Mouse (Mus musculus): ENCODE measurements around the gene Sorcs3. TPM values are rescaled to one million over a fixed set of nuclear protein-coding genes. Genes with fewer than 3 reads are reported as not detected.

Gene Sorcs3
- polyA plus RNA-seq, 1 experiment from 2014 or later = 0.48 TPM

- Histone ChIP-seq H3K36me3 (ENCODE audit: control insufficient read depth, insufficient read depth, low read length) (no peaks in the 10 kb centered on the region), H3K4me3 (ENCODE audit: low read depth, low read length) (no peak overlapping the region), H3K4me2 (no peak overlapping the region), H3K27me3 (replicated peaks; ENCODE audit: control insufficient read depth, insufficient read depth, low read length) (no peaks in the 10 kb centered on the region), H3K9ac (ENCODE audit: low read depth, low read length) (no peak overlapping the region), H3K4me1 (replicated peaks; ENCODE audit: control insufficient read depth, insufficient read depth, low read length) (no peaks in the 10 kb centered on the region), H3K27ac (ENCODE audit: low read depth, low read length) (no peak overlapping the region), H3K9me3 (ENCODE audit: control insufficient read depth, low read length) (no peaks in the 10 kb centered on the region; the same call in none of the 2 replicates)
- DNase-seq (ENCODE audit: low spot score) (no peak), ATAC-seq (replicated peaks; ENCODE audit: low FRiP score) (no peak)
- 61% methylated on average over 3 of the region's 3 CpGs for WGBS
Measured at GRCm38 (mm10) chr19:48811541-48811940, 605.7 kb downstream of the Sorcs3 start.

DNA sequence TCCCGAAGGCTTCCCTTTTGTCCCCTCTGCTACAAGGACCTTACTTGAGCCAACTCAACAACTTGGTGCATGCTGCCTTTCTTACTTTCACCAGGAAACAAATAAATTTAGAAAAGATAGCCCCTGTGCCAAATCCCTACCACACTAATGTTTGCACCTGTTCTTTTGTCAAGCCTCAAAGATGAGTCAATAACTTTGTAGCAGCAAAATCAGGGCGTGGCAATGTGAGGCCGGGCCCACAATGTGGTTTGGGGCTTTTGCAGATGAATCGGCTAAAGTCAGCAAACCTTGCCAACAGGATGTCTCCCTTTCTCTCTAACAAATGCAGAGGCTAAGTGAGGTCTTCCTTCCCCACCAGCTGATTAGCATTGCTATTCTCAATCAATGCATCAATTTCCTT is 608.0 kb downstream of the Sorcs3 start:
- Histone ChIP-seq H3K4me3 (ENCODE audit: low read depth, low read length) (no peak overlapping the region), H3K4me2 (no peak overlapping the region), H3K4me1 (replicated peaks; ENCODE audit: control insufficient read depth, insufficient read depth, low read length) (no peaks in the 10 kb centered on the region), H3K9me3 (ENCODE audit: control insufficient read depth, low read length) (no peaks in the 10 kb centered on the region; the same call in 1 of the 2 replicates), H3K27me3 (replicated peaks; ENCODE audit: control insufficient read depth, insufficient read depth, low read length) (no peaks in the 10 kb centered on the region), H3K9ac (ENCODE audit: low read depth, low read length) (no peak overlapping the region), H3K27ac (ENCODE audit: low read depth, low read length) (no peak overlapping the region), H3K36me3 (ENCODE audit: control insufficient read depth, insufficient read depth, low read length) (no peaks in the 10 kb centered on the region)
- ATAC-seq (replicated peaks; ENCODE audit: low FRiP score) (no peak), DNase-seq (ENCODE audit: low spot score) (no peak)
- WGBS = 76% methylated on average over 4 of the region's 4 CpGs

- H3K27ac ChIP-seq (ENCODE audit: low read depth, low read length) = no peak overlapping the region
- 91% methylated on average over 3 of the region's 3 CpGs for WGBS
- ATAC-seq (replicated peaks; ENCODE audit: low FRiP score) (no peak), DNase-seq (ENCODE audit: low spot score) (no peak)
- H3K4me3 ChIP-seq (ENCODE audit: low read depth, low read length) = no peak overlapping the region
- no peak overlapping the region for H3K4me2 ChIP-seq
- H3K9me3 ChIP-seq (ENCODE audit: control insufficient read depth, low read length) = no peaks in the 10 kb centered on the region; the same call in 1 of the 2 replicates
- no peak overlapping the region for H3K9ac ChIP-seq (ENCODE audit: low read depth, low read length)
- no peaks in the 10 kb centered on the region for H3K27me3 ChIP-seq (replicated peaks; ENCODE audit: control insufficient read depth, insufficient read depth, low read length)
- H3K4me1 ChIP-seq (replicated peaks; ENCODE audit: control insufficient read depth, insufficient read depth, low read length) = no peaks in the 10 kb centered on the region
- no peaks in the 10 kb centered on the region for H3K36me3 ChIP-seq (ENCODE audit: control insufficient read depth, insufficient read depth, low read length)
Measured at GRCm38 (mm10) chr19:48815064-48815463, 609.2 kb downstream of the Sorcs3 start.

GRCm38 (mm10) chr19:48820493-48821282 is 614.9 kb downstream of the Sorcs3 start:
- no peak for ATAC-seq (replicated peaks; ENCODE audit: low FRiP score)
- Histone ChIP-seq H3K9ac (ENCODE audit: low read depth, low read length) (no peak overlapping the region), H3K4me3 (ENCODE audit: low read depth, low read length) (no peak overlapping the region), H3K4me2 (no peak overlapping the region), H3K9me3 (ENCODE audit: control insufficient read depth, low read length) (no peaks in the 10 kb centered on the region), H3K27ac (ENCODE audit: low read depth, low read length) (no peak overlapping the region), H3K27me3 (replicated peaks; ENCODE audit: control insufficient read depth, insufficient read depth, low read length) (no peaks in the 10 kb centered on the region), H3K36me3 (ENCODE audit: control insufficient read depth, insufficient read depth, low read length) (no peaks in the 10 kb centered on the region), H3K4me1 (replicated peaks; ENCODE audit: control insufficient read depth, insufficient read depth, low read length) (no peaks in the 10 kb centered on the region)
- DNase-seq (ENCODE audit: low spot score) = no peak
- WGBS = 51% methylated on average over 5 of the region's 5 CpGs

GRCm38 (mm10) chr19:48821283-48821715 is 615.5 kb downstream of the Sorcs3 start:
- no peak for ATAC-seq (replicated peaks; ENCODE audit: low FRiP score)
- H3K4me3 ChIP-seq (ENCODE audit: low read depth, low read length) = no peak overlapping the region
- no peak overlapping the region for H3K4me2 ChIP-seq
- H3K36me3 ChIP-seq (ENCODE audit: control insufficient read depth, insufficient read depth, low read length) = no peaks in the 10 kb centered on the region
- H3K4me1 ChIP-seq (replicated peaks; ENCODE audit: control insufficient read depth, insufficient read depth, low read length) = no peaks in the 10 kb centered on the region
- 75% methylated on average over 3 of the region's 3 CpGs for WGBS
- H3K27me3 ChIP-seq (replicated peaks; ENCODE audit: control insufficient read depth, insufficient read depth, low read length) = no peaks in the 10 kb centered on the region
- no peak overlapping the region for H3K9ac ChIP-seq (ENCODE audit: low read depth, low read length)
- no peak for DNase-seq (ENCODE audit: low spot score)
- H3K9me3 ChIP-seq (ENCODE audit: control insufficient read depth, low read length) = no peaks in the 10 kb centered on the region
- H3K27ac ChIP-seq (ENCODE audit: low read depth, low read length) = no peak overlapping the region

DNA sequence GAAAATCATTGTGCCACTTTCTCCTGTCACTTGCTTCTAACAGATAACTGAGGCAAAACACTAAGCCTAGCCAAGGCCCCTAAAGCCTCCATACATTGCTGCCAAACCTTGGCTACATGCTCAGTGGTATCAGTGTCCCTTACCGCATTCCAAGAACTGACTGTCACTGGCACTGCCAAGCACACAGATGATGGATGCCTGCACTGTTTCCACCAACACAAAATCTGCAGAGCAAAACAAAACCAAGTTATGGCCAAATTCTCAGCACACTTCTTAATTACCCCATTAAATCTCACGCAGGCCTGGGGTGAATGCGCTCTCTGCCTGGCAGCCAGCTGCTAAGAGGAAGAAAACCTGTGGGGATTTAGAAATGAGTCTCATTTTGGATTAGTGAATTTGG is 628.5 kb downstream of the Sorcs3 start:
- H3K9me3 ChIP-seq (ENCODE audit: control insufficient read depth, low read length) = no peaks in the 10 kb centered on the region
- WGBS = 80% methylated on average over 3 of the region's 3 CpGs
- H3K9ac ChIP-seq (ENCODE audit: low read depth, low read length) = no peak overlapping the region
- no peak overlapping the region for H3K4me2 ChIP-seq
- no peak overlapping the region for H3K4me3 ChIP-seq (ENCODE audit: low read depth, low read length)
- no peaks in the 10 kb centered on the region for H3K4me1 ChIP-seq (replicated peaks; ENCODE audit: control insufficient read depth, insufficient read depth, low read length)
- ATAC-seq (replicated peaks; ENCODE audit: low FRiP score) (no peak), DNase-seq (ENCODE audit: low spot score) (no peak)
- no peaks in the 10 kb centered on the region for H3K27me3 ChIP-seq (replicated peaks; ENCODE audit: control insufficient read depth, insufficient read depth, low read length)
- no peaks in the 10 kb centered on the region for H3K36me3 ChIP-seq (ENCODE audit: control insufficient read depth, insufficient read depth, low read length)
- H3K27ac ChIP-seq (ENCODE audit: low read depth, low read length) = no peak overlapping the region

GRCm38 (mm10) chr19:48839418-48839817 is 633.6 kb downstream of the Sorcs3 start:
- Histone ChIP-seq H3K27ac (ENCODE audit: low read depth, low read length) (no peak overlapping the region), H3K36me3 (ENCODE audit: control insufficient read depth, insufficient read depth, low read length) (no peaks in the 10 kb centered on the region), H3K27me3 (replicated peaks; ENCODE audit: control insufficient read depth, insufficient read depth, low read length) (no peaks in the 10 kb centered on the region), H3K4me2 (no peak overlapping the region), H3K9me3 (ENCODE audit: control insufficient read depth, low read length) (no peaks in the 10 kb centered on the region), H3K4me1 (replicated peaks; ENCODE audit: control insufficient read depth, insufficient read depth, low read length) (no peaks in the 10 kb centered on the region), H3K4me3 (ENCODE audit: low read depth, low read length) (no peak overlapping the region), H3K9ac (ENCODE audit: low read depth, low read length) (no peak overlapping the region)
- DNase-seq (ENCODE audit: low spot score) (no peak), ATAC-seq (replicated peaks; ENCODE audit: low FRiP score) (no peak)
- WGBS = 68% methylated on average over 4 of the region's 4 CpGs

GRCm38 (mm10) chr19:48847700-48848099 is 641.9 kb downstream of the Sorcs3 start:
- ATAC-seq (replicated peaks; ENCODE audit: low FRiP score) (no peak), DNase-seq (ENCODE audit: low spot score) (no peak)
- Histone ChIP-seq H3K27ac (ENCODE audit: low read depth, low read length) (no peak overlapping the region), H3K4me3 (ENCODE audit: low read depth, low read length) (no peak overlapping the region), H3K4me1 (replicated peaks; ENCODE audit: control insufficient read depth, insufficient read depth, low read length) (no peaks in the 10 kb centered on the region), H3K9ac (ENCODE audit: low read depth, low read length) (no peak overlapping the region), H3K4me2 (no peak overlapping the region), H3K27me3 (replicated peaks; ENCODE audit: control insufficient read depth, insufficient read depth, low read length) (no peaks in the 10 kb centered on the region), H3K9me3 (ENCODE audit: control insufficient read depth, low read length) (no peaks in the 10 kb centered on the region), H3K36me3 (ENCODE audit: control insufficient read depth, insufficient read depth, low read length) (no peaks in the 10 kb centered on the region)
- 86% methylated on average over 3 of the region's 3 CpGs for WGBS

- WGBS = 74% methylated on average over 1 of the region's 1 CpGs
- Histone ChIP-seq H3K27ac (ENCODE audit: low read depth, low read length) (no peak overlapping the region), H3K4me1 (replicated peaks; ENCODE audit: control insufficient read depth, insufficient read depth, low read length) (no peaks in the 10 kb centered on the region), H3K4me3 (ENCODE audit: low read depth, low read length) (no peak overlapping the region), H3K9me3 (ENCODE audit: control insufficient read depth, low read length) (no peaks in the 10 kb centered on the region), H3K27me3 (replicated peaks; ENCODE audit: control insufficient read depth, insufficient read depth, low read length) (no peaks in the 10 kb centered on the region), H3K9ac (ENCODE audit: low read depth, low read length) (no peak overlapping the region), H3K36me3 (ENCODE audit: control insufficient read depth, insufficient read depth, low read length) (no peaks in the 10 kb centered on the region), H3K4me2 (no peak overlapping the region)
- no peak for ATAC-seq (replicated peaks; ENCODE audit: low FRiP score)
- DNase-seq (ENCODE audit: low spot score) = no peak
Measured at GRCm38 (mm10) chr19:48850466-48850865, 644.6 kb downstream of the Sorcs3 start.

Data from liver, embryonic 11.5 days (tissue).